Mouse (Mus musculus) induced T-regulatory cell, adult 2 months (primary cell): Measurements from ENCODE around the gene Trim7.
"Not testable (repeated sequence)": the region's sequence is repeated elsewhere in the genome, so short reads cannot be mapped to it uniquely, and the experiment has no call there.

Experiments
- DNase-seq: peaks from one replicate; pipeline ENCODE4 v3.0.0-alpha.2; 2012; ENCODE audit warnings: low read depth

Trim7 gene

GRCm38 (mm10) chr11:48801831-48802772, 23.8 kb upstream of the Trim7 start:
- no peak for DNase-seq

GRCm38 (mm10) chr11:48803988-48804387, 22.0 kb upstream of the Trim7 start:
- no peak for DNase-seq

GRCm38 (mm10) chr11:48804922-48805321, 21.0 kb upstream of the Trim7 start:
- no peak for DNase-seq

- no peak for DNase-seq
Observed at GRCm38 (mm10) chr11:48806856-48807562, 18.9 kb upstream of the Trim7 start.

GRCm38 (mm10) chr11:48807563-48808303, 18.2 kb upstream of the Trim7 start:
- no peak for DNase-seq

GRCm38 (mm10) chr11:48808304-48808646, 17.7 kb upstream of the Trim7 start:
- DNase-seq, result no peak

GRCm38 (mm10) chr11:48808737-48809433, 17.1 kb upstream of the Trim7 start:
- no peak for DNase-seq

- no peak for DNase-seq
Observed at GRCm38 (mm10) chr11:48809434-48809830, 16.5 kb upstream of the Trim7 start.

GRCm38 (mm10) chr11:48810142-48810541, 15.8 kb upstream of the Trim7 start:
- no peak for DNase-seq

GRCm38 (mm10) chr11:48813782-48814181, 12.2 kb upstream of the Trim7 start:
- DNase-seq, result no peak

- DNase-seq, result no peak
Observed at GRCm38 (mm10) chr11:48815851-48816250, 10.1 kb upstream of the Trim7 start.

- peak; percentile 62 for DNase-seq
Observed at GRCm38 (mm10) chr11:48816281-48816781, 9.6 kb upstream of the Trim7 start.

- DNase-seq, result peak; percentile 99
Observed at GRCm38 (mm10) chr11:48816800-48817665, 8.9 kb upstream of the Trim7 start, which contains the start of gene Trim41. Gene Trim41, minus strand, starts transcription at chr11:48817353.

- DNase-seq, result no peak
Observed at GRCm38 (mm10) chr11:48817794-48818193, 8.1 kb upstream of the Trim7 start.

- DNase-seq, result peak; percentile 99
Observed at GRCm38 (mm10) chr11:48818346-48818745, 7.6 kb upstream of the Trim7 start.

- no peak for DNase-seq
Observed at GRCm38 (mm10) chr11:48819614-48820307, 6.2 kb upstream of the Trim7 start.

GRCm38 (mm10) chr11:48820308-48820674, 5.6 kb upstream of the Trim7 start:
- peak; percentile 64 for DNase-seq

GRCm38 (mm10) chr11:48821299-48821698, 4.6 kb upstream of the Trim7 start:
- not testable (repeated sequence) for DNase-seq

- no peak for DNase-seq
Observed at GRCm38 (mm10) chr11:48822768-48823512, 3.0 kb upstream of the Trim7 start.
